Mouse (Mus musculus) embryo, embryonic 11.5 days (tissue): ENCODE measurements at regions not wholly inside any gene's neighbourhood (a gene's known extent, or its start where the extent isn't known, plus 50 kb on each side); places are given as distances from the start of the nearest gene placed in this dataset.
"Not testable (repeated sequence)": the region's sequence is repeated elsewhere in the genome, so short reads cannot be mapped to it uniquely, and the experiment has no call there.

ENCODE experiments used
- DNase-seq: peaks from one replicate; pipeline ENCODE4 v3.0.0-alpha.2; 2012; ENCODE audit warnings: low read depth, low spot score

GRCm38 (mm10) chr2:94772801-94773200 is 334.9 kb upstream of the Api5 start:
- DNase-seq: no peak

GRCm38 (mm10) chr2:94772268-94772667 is 334.3 kb upstream of the Api5 start:
- DNase-seq: no peak

- no peak for DNase-seq
These were observed 328.6 kb upstream of the Api5 start for GRCm38 (mm10) chr2:94766524-94766923.

- DNase-seq: no peak
These were observed 327.0 kb upstream of the Api5 start for GRCm38 (mm10) chr2:94764852-94765435.

- no peak for DNase-seq
These were observed 326.5 kb upstream of the Api5 start for GRCm38 (mm10) chr2:94764451-94764850.

- DNase-seq: no peak
These were observed 310.3 kb upstream of the Api5 start for GRCm38 (mm10) chr2:94748161-94748711.

- DNase-seq: no peak
These were observed 291.9 kb upstream of the Api5 start for GRCm38 (mm10) chr2:94729791-94730190.

- no peak for DNase-seq
These were observed 261.4 kb upstream of the Api5 start for GRCm38 (mm10) chr2:94699383-94699782.

- no peak for DNase-seq
These were observed 257.3 kb upstream of the Api5 start for GRCm38 (mm10) chr2:94695212-94695611.

- DNase-seq: peak; percentile 1
These were observed 252.6 kb upstream of the Api5 start for GRCm38 (mm10) chr2:94690560-94690959.

- not testable (repeated sequence) for DNase-seq
These were observed 247.7 kb upstream of the Api5 start for GRCm38 (mm10) chr2:94685619-94686018.

GRCm38 (mm10) chr2:94680096-94680765 is 242.3 kb upstream of the Api5 start:
- DNase-seq: no peak

- DNase-seq: no peak
These were observed 227.9 kb upstream of the Api5 start for GRCm38 (mm10) chr2:94665850-94666249.

GRCm38 (mm10) chr2:94658426-94658825 is 220.5 kb upstream of the Api5 start:
- no peak for DNase-seq
